Mouse (Mus musculus) neutrophil, adult 5-6 weeks (primary cell): ENCODE measurements around the gene Fndc5. TPM values are rescaled to one million over a fixed set of nuclear protein-coding genes. Genes with fewer than 3 reads are reported as not detected.
A peak's percentile ranks its signal among the peaks of the same experiment; 100 is the strongest.

Experiments used
- ATAC-seq: fragments of 151-379, 151-347 bp; 2 replicates; pipeline ENCODE4 v1.8.0; 2017; ENCODE audit warnings: mild to moderate bottlenecking, moderate TSS enrichment; ENCODE audit not compliant: insufficient number of reproducible peaks, poor library complexity, low FRiP score, severe bottlenecking; ENCODE audit errors: extremely low read depth
- total RNA-seq: library from RNA; stranded (forward); fragments of 200-1000 nt; gene quantifications from 2 replicates; pipeline ENCODE4 v1.2.3, GENCODE M21; 2017

Fndc5 gene
- total RNA-seq = not detected in 2 replicates

DNA sequence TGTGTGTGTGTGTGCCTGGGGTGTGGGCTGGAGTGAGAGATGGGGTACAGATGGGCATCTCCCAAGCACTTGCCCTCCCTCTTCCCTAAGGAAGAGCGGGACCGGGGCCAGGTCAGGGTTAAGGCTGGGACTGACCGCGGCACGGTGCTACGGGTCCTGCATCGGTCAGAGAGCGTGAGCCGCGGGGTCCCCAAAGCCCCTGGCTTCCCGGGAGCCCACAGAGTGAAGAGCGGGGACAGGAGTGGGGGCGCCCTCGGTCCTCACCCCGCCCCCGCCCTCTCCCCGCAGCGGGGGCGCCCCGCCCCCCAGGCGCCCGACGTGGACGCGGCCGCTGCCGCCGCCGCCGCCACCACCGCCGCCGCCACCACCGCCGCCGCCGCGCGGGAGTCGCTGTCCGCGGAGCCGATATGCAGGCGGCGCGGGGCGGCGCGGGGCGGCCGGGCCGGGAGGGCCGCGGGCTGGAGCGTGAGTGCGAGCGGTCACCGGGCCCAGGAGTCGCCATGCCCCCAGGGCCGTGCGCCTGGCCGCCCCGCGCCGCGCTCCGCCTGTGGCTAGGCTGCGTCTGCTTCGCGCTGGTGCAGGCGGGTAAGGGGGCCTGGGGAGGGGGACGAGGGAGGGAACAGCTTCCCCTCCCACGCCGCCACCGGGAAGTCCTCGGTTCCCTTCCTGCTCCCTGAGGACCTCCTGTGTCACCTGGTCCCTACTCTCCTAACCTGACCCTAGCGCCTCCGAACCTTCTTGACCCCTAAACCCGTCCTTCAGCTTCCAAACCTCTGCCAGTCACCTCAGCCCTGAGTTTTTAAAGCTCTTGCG is at the start of gene Fndc5:
Gene Fndc5 (plus strand): TSS at position 421 of the 813 bp plus-strand sequence.
- no peak for ATAC-seq

GRCm38 (mm10) chr4:129087850-129088249 is 48.9 kb upstream of the Fndc5 start:
- no peak for ATAC-seq

DNA sequence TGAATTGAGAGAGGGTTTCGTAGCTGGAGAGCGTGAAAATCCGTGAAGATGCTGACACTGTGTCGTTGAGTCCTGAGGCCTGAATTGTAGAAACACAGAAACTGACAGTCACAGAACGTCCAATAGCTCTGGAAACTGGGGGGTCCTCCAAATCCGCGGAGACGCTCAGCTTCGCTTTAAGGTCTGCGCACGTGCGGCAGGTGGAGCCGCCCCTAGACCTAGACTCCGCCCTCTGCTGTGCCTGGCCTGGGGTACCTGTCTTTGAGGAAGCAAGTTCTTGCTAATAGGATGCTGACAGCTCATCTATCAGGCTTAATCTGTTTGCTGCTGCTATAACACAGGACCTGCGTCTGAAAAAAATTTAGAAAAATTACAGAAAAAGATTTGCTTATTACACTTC is 41.5 kb upstream of the Fndc5 start:
- no peak for ATAC-seq

DNA sequence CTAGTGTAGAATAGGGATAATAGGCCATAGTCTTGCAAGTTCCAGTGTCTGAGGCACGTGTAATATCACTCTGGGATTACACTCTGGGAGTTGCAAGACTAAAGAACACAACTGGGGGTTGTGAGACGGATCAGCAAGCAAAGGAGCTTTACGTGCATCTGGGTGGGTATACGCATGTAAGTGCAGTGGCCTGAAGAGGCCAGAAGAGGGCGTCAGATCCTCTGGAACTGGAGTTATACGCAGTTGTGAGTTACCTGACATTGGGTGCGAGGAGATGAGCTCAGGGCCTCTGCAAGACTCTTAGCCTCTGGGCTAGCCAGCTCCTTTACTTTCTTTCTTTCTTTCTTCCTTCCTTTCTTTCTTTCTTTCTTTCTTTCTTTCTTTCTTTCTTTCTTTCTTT is 39.8 kb upstream of the Fndc5 start:
- ATAC-seq = no peak

- ATAC-seq = no peak
These were observed 34.5 kb upstream of the Fndc5 start for GRCm38 (mm10) chr4:129102133-129102829.

- ATAC-seq = no peak
These were observed 31.4 kb upstream of the Fndc5 start, which contains the start of gene Tmem54 for GRCm38 (mm10) chr4:129105356-129105755. Tmem54 (plus strand) TSS chr4:129105548.

DNA sequence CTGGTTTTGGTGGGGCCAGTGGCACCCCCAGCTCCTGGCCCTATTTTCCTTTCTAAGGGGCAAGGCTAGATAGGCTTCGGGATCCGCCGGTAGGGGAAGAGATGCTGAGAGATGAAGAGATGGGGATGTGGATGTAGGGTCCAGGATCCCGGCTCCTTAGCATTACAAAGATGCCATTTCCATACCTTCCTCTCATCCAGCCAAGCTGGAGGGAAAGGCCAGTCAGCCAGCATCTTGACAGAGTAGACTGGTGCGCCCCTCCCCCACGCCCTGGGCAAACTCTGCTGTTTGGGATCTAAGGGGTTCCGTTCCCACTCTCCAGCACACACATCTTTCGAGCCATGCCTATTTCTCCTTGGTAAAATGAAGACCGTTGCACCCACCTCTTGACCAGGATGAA is 30.7 kb upstream of the Fndc5 start:
- no peak for ATAC-seq

DNA sequence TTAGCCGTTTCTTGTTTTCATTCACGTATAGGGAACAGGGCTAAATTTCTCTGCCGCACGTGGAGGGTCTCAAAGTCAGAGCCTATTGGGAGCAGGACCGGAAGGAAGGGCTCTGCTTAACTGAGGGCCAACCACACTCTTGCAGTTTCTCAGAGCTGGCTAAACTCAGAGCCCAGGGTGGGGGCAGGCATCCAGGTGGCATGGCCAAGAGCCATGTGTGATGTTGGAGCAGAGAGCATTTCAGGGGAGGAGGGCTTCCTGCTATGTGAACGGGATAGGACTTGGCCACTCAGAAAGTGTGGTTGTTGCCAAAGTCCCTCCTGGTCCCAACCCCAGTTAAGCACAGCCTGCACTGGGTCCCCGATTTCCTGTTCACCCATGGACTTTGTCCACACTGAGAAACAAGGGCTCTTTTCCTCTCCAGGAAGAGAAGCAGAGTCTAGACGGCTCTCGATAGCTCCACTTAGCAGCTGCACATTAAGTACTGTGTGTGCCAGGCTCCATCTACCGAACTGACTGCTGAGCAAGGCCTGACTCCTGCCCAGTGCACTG is 29.4 kb upstream of the Fndc5 start:
- ATAC-seq = no peak

DNA sequence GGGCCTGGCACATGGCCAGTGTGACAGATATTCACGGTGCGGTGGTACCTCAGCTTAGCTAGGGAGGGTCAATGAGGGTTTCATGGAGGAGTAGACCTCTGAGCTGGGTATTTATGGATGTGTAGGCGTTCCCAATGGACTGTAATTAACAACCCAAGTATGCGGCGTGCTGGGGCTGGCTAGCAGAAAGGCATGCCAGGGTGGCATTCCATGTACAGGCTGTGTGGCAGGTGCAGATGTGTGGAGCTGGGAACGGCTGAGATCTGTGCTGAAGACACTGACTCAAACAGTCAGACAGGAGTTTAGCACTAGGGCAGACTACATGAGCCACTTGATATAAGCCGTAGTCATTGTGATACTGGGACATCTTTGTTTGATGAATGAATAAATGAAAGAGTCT is 28.2 kb upstream of the Fndc5 start:
- no peak for ATAC-seq

- no peak for ATAC-seq
These were observed 26.0 kb upstream of the Fndc5 start for GRCm38 (mm10) chr4:129110804-129111203.

GRCm38 (mm10) chr4:129111350-129111749 is 25.4 kb upstream of the Fndc5 start:
- no peak for ATAC-seq

GRCm38 (mm10) chr4:129112231-129112630 is 24.6 kb upstream of the Fndc5 start:
- no peak for ATAC-seq

DNA sequence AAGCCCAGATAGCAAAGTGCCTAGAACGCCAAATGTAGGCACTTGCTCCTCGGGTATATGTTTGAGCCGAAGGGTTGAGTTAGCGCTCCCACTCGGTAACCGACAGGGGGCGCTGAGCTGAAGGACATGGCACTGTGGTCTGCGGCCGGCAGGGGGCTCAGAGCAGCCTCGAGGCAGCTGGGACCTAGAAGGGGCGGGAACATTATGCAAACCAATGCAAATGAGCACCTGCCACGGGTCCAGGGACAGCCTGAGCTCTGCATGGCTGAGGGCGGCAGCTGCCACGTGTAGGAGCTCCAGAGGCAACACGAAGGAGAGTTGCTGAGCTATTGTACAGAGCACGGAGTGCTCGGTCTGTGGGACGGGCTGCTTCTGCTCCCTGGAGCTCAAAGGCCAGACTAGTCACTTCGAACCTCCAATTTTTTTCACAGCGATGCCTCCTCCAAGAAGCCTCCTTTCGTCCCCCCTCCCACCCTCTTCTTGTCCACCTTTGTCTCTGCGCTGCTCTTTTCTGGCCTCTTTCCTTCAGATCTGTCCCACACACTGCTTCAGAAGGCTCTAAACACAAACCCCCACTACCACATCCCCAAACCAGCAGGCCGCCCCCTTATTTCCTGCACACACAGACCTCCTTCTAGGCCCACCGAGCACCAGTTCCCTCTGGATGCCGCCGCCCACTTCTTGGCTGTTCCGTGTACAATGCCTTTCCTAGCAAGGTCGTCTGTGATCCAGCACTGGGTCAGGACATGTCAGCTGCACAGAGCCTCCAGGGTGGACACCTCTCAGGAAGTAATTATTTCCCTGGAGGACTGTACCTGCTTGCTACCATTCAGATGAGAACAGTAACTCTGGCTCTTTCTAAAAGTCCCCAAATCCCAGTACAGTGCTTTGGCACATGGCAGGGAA is 23.5 kb upstream of the Fndc5 start:
- 0 out of 2 replicates have a peak, but pooled peaks have one; percentile 17 for ATAC-seq

DNA sequence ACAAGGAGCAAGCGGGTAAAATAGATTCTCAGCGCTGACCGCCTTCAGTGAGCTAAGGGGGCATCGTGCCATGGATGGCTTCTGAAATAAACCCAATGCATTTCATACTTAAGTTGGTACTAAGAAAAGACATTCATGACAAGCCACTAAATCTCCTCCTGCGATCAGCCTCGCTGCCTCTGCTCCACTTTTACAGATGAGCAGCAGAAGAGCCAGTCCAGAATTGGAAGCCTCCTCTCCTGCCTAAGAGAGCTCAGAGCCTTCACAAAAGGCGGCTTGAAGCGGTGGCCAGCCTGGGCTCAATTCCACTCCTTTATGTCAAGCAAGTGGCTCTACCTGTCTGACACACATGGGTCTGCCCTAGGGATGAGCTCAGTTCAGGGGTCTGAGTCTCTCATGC is 20.1 kb upstream of the Fndc5 start:
- ATAC-seq = no peak

DNA sequence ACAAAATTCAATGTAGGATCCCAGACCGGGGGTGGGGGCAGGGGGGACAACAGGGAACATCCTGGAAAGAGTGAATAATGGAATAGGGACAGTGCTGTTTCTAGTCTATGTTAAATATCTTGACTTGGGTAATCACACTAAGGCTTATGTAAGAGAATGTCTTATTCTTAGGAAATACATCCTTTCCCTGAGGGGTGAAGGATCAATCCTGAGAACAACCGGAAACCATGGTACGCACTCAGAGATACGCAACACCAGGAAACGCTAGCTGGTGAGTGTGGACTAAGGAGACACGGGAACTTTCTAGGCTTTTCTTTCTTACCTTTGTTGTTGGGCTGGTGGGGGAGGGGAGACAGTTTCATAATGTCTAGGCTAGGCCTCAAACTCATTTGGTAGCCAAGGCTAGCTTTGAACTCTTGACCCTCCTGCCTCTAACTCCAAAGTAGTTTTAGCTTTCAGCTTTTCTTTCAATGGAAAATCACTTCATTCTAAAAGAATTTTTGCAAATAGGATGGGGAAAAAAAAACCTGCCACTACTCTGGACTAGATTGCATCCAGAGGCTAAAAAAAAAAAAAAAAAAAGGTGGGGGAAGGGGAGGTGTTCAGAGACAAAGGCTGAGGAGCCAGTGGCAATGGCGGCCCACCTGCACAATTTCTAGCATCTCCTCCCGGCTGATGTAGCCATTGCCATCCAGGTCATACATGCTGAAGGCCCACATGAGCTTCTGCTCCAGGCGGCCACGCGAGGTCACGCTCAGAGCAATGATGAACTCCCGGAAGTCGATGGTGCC is 18.9 kb upstream of the Fndc5 start:
- ATAC-seq = no peak

- ATAC-seq = no peak
These were observed 17.1 kb upstream of the Fndc5 start for GRCm38 (mm10) chr4:129119708-129120107.

DNA sequence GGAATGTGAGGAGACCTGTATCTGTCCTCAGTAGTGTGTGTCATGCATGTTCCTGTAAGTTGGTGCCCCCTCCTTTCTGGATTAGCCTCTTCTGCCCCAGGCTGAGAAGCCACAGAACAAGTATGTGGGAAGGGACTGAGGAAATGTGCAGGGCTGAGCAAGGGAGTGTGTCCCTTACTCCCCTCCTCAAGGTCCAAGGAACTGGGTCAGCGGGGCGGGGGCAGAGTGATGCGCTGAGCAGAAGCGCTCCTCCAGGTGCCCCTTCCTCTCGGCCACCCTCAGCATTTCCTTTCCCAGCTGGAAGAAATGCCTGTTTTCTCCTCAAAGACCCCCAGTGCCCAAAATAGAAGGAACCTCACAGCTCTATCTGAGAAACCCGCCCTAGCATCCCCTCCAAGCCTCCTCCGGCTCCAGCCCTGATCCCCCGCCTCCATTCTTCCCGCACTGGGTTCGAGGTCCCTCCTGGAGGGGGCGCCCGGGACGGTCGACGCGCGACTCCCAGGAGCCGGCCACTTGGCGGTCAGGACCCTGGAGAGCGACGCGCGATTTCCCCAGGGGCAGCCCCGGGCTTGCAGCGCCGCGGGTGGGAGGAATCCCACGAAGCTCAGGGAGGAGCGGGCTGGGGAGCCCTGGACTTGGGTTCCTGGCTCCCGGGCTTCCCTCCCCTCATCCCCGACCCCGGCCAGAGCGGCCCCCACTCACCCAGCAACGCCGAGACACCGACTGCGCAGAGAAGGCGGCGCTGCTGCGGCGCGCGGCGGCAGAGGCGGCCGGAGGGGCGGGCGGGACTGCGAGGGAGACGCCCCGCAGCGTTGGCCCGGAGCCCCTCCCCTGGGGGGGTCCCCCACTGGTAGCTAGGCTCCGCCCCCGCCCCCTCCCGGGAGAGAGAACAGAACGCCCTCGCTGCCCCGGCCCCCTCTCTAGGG is 16.0 kb upstream of the Fndc5 start:
- ATAC-seq = no peak
